Mouse (Mus musculus) kidney, postnatal 0 days (tissue): Measurements from ENCODE around the gene Adamts12. TPM values are rescaled to one million over a fixed set of nuclear protein-coding genes. Genes with fewer than 3 reads are reported as not detected.

ENCODE experiments used
- ATAC-seq: fragments of 200-750 bp; cut with Nextera tagmentation; replicated peaks from 2 replicates; pipeline ENCODE4 v1.8.0; 2017; ENCODE audit warnings: low read depth, moderate number of reproducible peaks, moderate TSS enrichment, moderate library complexity; ENCODE audit not compliant: low FRiP score
- DNase-seq: peaks from one replicate; pipeline ENCODE4 v3.0.0-alpha.2; 2016; ENCODE audit warnings: low spot score
- H3K27ac ChIP-seq: fragments of 300-500 bp; sonication (generic); 2 replicates; pipeline ENCODE4 v1.5.1; 2014; ENCODE audit warnings: mild to moderate bottlenecking
- H3K27me3 ChIP-seq: fragments of 300-500 bp; sonication (generic); 2 replicates; pipeline ENCODE4 v1.6.1; 2014; ENCODE audit warnings: low read length, mixed read lengths; ENCODE audit not compliant: insufficient read depth
- H3K36me3 ChIP-seq: fragments of 300-500 bp; sonication (generic); 2 replicates; pipeline ENCODE4 v1.6.1; 2014; ENCODE audit warnings: low read length, mixed read lengths; ENCODE audit not compliant: insufficient read depth
- H3K4me1 ChIP-seq: fragments of 300-500 bp; sonication (generic); replicated peaks from 2 replicates; pipeline ENCODE4 v1.6.1; 2014; ENCODE audit warnings: antibody characterized with exemption, low read length, mixed read lengths; ENCODE audit not compliant: insufficient read depth
- H3K4me2 ChIP-seq: fragments of 300-500 bp; sonication (generic); 2 replicates; pipeline ENCODE4 v1.6.1; 2014; ENCODE audit warnings: mild to moderate bottlenecking, low read length, moderate library complexity, mixed read lengths
- H3K4me3 ChIP-seq: fragments of 300-500 bp; sonication (generic); replicated peaks from 2 replicates; pipeline ENCODE4 v1.5.1; 2014; ENCODE audit warnings: low read depth, low read length
- H3K9ac ChIP-seq: fragments of 300-500 bp; sonication (generic); 2 replicates; pipeline ENCODE4 v1.6.1; 2014; ENCODE audit warnings: low read depth, low read length
- H3K9me3 ChIP-seq: fragments of 300-500 bp; sonication (generic); replicated peaks from 2 replicates; pipeline ENCODE4 v1.6.1; 2016; ENCODE audit warnings: low read length, inconsistent platforms, mixed read lengths
- CTCF ChIP-seq: IDR thresholded peaks from 2 replicates; pipeline ENCODE4 v1.5.1; 2016; ENCODE audit warnings: antibody characterized with exemption, low read depth, mild to moderate bottlenecking, moderate library complexity
- WGBS: fragments of 180-500 bp; shearing (Covaris S2); extraction: QIAGEN DNeasy Blood & Tissue Kit; methylation state at CpG from one replicate; pipeline ENCODE4 v1.1.7; 2014; 5-methylcytosine and 5-hydroxymethylcytosine counted together
- polyA plus RNA-seq: library from polyadenylated mRNA; unstranded; fragments of >200 nt; fragmentation: Nextera tagmentation; extraction: Ambion mirVana; gene quantifications from 2 replicates; pipeline ENCODE4 v1.2.1, GENCODE M21; 2015

Gene Adamts12
- 1.6 and 2.1 TPM in 2 replicates for polyA plus RNA-seq

- Histone ChIP-seq H3K4me1 (peaks cover 17% of the 10 kb centered on the region; the same call in 1 of the 2 replicates), H3K9me3 (no peaks in the 10 kb centered on the region), H3K36me3 (no peaks in the 10 kb centered on the region), H3K4me3 (peak within 1 kb of the TSS; percentile 44), H3K27me3 (no peaks in the 10 kb centered on the region), H3K27ac (peak within 1 kb of the TSS; percentile 92), H3K4me2 (peak within 1 kb of the TSS; percentile 75), H3K9ac (peak within 1 kb of the TSS; percentile 61)
- DNase-seq (peak; percentile 92), ATAC-seq (peak; percentile 83)
- TF ChIP-seq CTCF: no peak
- WGBS: 2% methylated on average over 25 of the region's 25 CpGs
Observed at GRCm38 (mm10) chr15:11064558-11065411, at the start of gene Adamts12. Adamts12 (plus strand) TSS chr15:11064790.

GRCm38 (mm10) chr15:11014931-11015330, 49.7 kb upstream of the Adamts12 start:
- DNase-seq (peak; percentile 78), ATAC-seq (peak; percentile 57; the same call in 1 of the 2 replicates)
- Histone ChIP-seq H3K27me3 (no peaks in the 10 kb centered on the region), H3K4me3 (no peak overlapping the region), H3K9me3 (no peaks in the 10 kb centered on the region), H3K4me1 (no peaks in the 10 kb centered on the region), H3K4me2 (no peak overlapping the region), H3K9ac (no peak overlapping the region), H3K27ac (no peak overlapping the region), H3K36me3 (no peaks in the 10 kb centered on the region)
- WGBS: 30% methylated on average over 2 of the region's 2 CpGs
- TF ChIP-seq CTCF: no peak

- Histone ChIP-seq H3K4me3 (no peak overlapping the region), H3K4me2 (no peak overlapping the region), H3K9ac (no peak overlapping the region), H3K9me3 (no peaks in the 10 kb centered on the region), H3K27ac (peak overlapping the region; percentile 77), H3K27me3 (no peaks in the 10 kb centered on the region), H3K36me3 (no peaks in the 10 kb centered on the region), H3K4me1 (no peaks in the 10 kb centered on the region)
- TF ChIP-seq CTCF: no peak
- 54% methylated on average over 4 of the region's 4 CpGs for WGBS
- DNase-seq: peak; percentile 16
- ATAC-seq: peak; percentile 75
Observed at GRCm38 (mm10) chr15:11026801-11027561, 37.6 kb upstream of the Adamts12 start.

- H3K9me3 ChIP-seq: no peaks in the 10 kb centered on the region
- peak; percentile 21 for DNase-seq
- H3K36me3 ChIP-seq: no peaks in the 10 kb centered on the region
Observed at GRCm38 (mm10) chr15:11030188-11030587, 34.4 kb upstream of the Adamts12 start.

GRCm38 (mm10) chr15:11035947-11036474, 28.6 kb upstream of the Adamts12 start:
- DNase-seq (peak; percentile 12), ATAC-seq (no peak; the same call in 1 of the 2 replicates)
- Histone ChIP-seq H3K4me2 (peak overlapping the region; percentile 66), H3K9me3 (no peaks in the 10 kb centered on the region), H3K27me3 (peaks cover 37% of the 10 kb centered on the region), H3K4me1 (peaks cover 16% of the 10 kb centered on the region; the same call in 1 of the 2 replicates), H3K9ac (no peak overlapping the region), H3K36me3 (no peaks in the 10 kb centered on the region), H3K4me3 (peak overlapping the region; percentile 35), H3K27ac (no peak overlapping the region)
- TF ChIP-seq CTCF: no peak
- 4% methylated on average over 34 of the region's 34 CpGs for WGBS

More at GRCm38 (mm10) chr15:11030188-11030587, 34.4 kb upstream of the Adamts12 start:
- H3K4me2 ChIP-seq: no peak overlapping the region
- WGBS: 47% methylated on average over 3 of the region's 3 CpGs
- TF ChIP-seq CTCF: no peak
- H3K4me1 ChIP-seq: no peaks in the 10 kb centered on the region
- peak; percentile 50; the same call in 1 of the 2 replicates for ATAC-seq
- H3K27me3 ChIP-seq: peaks cover 7% of the 10 kb centered on the region; the same call in 1 of the 2 replicates
- H3K27ac ChIP-seq: no peak overlapping the region
- no peak overlapping the region for H3K4me3 ChIP-seq
- H3K9ac ChIP-seq: no peak overlapping the region
